Mouse (Mus musculus): Measurements from ENCODE around the gene Aldh1a1. TPM values are rescaled to one million over a fixed set of nuclear protein-coding genes. Genes with fewer than 3 reads are reported as not detected.

The Aldh1a1 gene
- polyA plus RNA-seq, 1 experiment from 2014 or later, result 23.5 TPM

DNA sequence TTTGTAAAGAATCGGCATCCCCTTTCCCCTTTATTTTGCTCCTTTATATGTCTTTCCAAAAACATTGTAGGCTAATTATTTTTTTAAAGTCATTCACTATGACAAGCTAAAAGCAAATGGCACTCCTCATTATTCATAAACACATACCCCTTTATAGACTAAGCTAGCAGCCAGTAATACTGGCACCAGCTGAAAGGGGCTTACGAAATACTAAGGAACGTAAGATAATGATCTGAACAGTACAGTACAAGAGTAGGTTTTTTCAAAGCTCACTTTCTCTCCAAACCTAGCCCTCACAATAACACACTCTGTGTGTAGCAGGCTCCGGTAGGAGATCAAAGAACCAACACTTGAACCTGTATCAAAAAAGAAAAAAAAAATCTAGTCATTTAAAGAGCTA lies 64.7 kb downstream of the Aldh1a1 start:
- no peak for DNase-seq (ENCODE audit: low spot score)
- H3K4me3 ChIP-seq (ENCODE audit: low read depth, low read length), result no peak overlapping the region
- no peaks in the 10 kb centered on the region for H3K9me3 ChIP-seq (replicated peaks; ENCODE audit: control insufficient read depth, low read length)
- no peak for ATAC-seq (replicated peaks; ENCODE audit: insufficient number of reproducible peaks, low FRiP score, low TSS enrichment, low read depth)
- H3K27me3 ChIP-seq (ENCODE audit: control insufficient read depth, insufficient read depth, low read length), result no peaks in the 10 kb centered on the region
- H3K4me2 ChIP-seq (ENCODE audit: low read depth, low read length), result no peak overlapping the region
- WGBS, result 84% methylated on average over 4 of the region's 4 CpGs
- no peak overlapping the region for H3K27ac ChIP-seq (replicated peaks; ENCODE audit: low read depth, low read length)
- no peak overlapping the region for H3K9ac ChIP-seq (replicated peaks; ENCODE audit: low read length)
- no peaks in the 10 kb centered on the region for H3K36me3 ChIP-seq (replicated peaks; ENCODE audit: control insufficient read depth, insufficient read depth, low read depth, low read length)
- H3K4me1 ChIP-seq (ENCODE audit: control insufficient read depth, insufficient read depth, low read length), result no peaks in the 10 kb centered on the region

DNA sequence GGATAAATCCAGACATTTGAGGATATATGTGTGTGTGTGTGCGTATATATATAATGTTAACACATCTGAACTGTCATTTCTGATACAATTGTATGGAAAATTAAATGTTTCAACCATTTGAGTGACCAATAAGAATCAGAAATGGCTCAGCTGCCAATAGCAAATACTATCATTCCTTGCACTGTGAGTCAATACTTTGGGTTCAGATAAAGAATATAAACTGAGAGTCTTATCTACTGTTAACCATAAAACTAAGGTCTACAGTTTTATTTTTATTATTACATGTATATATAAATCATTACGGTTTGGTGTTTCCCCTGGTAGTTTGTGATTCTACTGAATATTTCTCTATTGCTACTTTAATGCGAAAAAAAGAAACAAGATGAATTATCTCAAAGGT lies 65.6 kb downstream of the Aldh1a1 start:
- no peak overlapping the region for H3K27ac ChIP-seq (replicated peaks; ENCODE audit: low read depth, low read length)
- H3K9me3 ChIP-seq (replicated peaks; ENCODE audit: control insufficient read depth, low read length), result no peaks in the 10 kb centered on the region
- no peaks in the 10 kb centered on the region for H3K36me3 ChIP-seq (replicated peaks; ENCODE audit: control insufficient read depth, insufficient read depth, low read depth, low read length)
- no peak overlapping the region for H3K9ac ChIP-seq (replicated peaks; ENCODE audit: low read length)
- no peak for DNase-seq (ENCODE audit: low spot score)
- H3K4me1 ChIP-seq (ENCODE audit: control insufficient read depth, insufficient read depth, low read length), result no peaks in the 10 kb centered on the region
- no peak for ATAC-seq (replicated peaks; ENCODE audit: insufficient number of reproducible peaks, low FRiP score, low TSS enrichment, low read depth)
- no peak overlapping the region for H3K4me3 ChIP-seq (ENCODE audit: low read depth, low read length)
- H3K4me2 ChIP-seq (ENCODE audit: low read depth, low read length), result no peak overlapping the region
- H3K27me3 ChIP-seq (ENCODE audit: control insufficient read depth, insufficient read depth, low read length), result no peaks in the 10 kb centered on the region
- whole genome bisulfite sequencing, result 93% methylated on average over 3 of the region's 3 CpGs

DNA sequence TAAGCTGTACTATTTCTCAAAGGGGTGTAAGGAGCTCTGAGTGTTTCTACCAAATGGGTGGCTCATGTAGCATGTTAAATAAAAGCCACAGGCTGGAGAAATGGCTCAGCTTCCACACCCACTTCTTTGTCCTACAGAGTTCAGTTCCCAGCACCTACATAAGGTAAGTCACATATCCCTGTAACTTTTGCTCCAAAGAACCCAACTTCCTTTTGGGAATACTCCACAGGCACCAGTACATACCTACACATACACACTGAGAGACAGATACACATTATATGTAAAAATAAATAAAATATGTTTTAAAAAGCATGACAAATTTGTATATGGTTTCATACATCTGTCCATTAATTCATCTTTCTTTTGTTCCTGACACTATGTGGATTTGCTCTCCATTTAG lies 66.0 kb downstream of the Aldh1a1 start:
- no peak overlapping the region for H3K4me3 ChIP-seq (ENCODE audit: low read depth, low read length)
- no peaks in the 10 kb centered on the region for H3K9me3 ChIP-seq (replicated peaks; ENCODE audit: control insufficient read depth, low read length)
- no peak overlapping the region for H3K27ac ChIP-seq (replicated peaks; ENCODE audit: low read depth, low read length)
- no peaks in the 10 kb centered on the region for H3K27me3 ChIP-seq (ENCODE audit: control insufficient read depth, insufficient read depth, low read length)
- no peak for ATAC-seq (replicated peaks; ENCODE audit: insufficient number of reproducible peaks, low FRiP score, low TSS enrichment, low read depth)
- no peaks in the 10 kb centered on the region for H3K4me1 ChIP-seq (ENCODE audit: control insufficient read depth, insufficient read depth, low read length)
- H3K36me3 ChIP-seq (replicated peaks; ENCODE audit: control insufficient read depth, insufficient read depth, low read depth, low read length), result no peaks in the 10 kb centered on the region
- H3K9ac ChIP-seq (replicated peaks; ENCODE audit: low read length), result no peak overlapping the region
- H3K4me2 ChIP-seq (ENCODE audit: low read depth, low read length), result no peak overlapping the region
- DNase-seq (ENCODE audit: low spot score), result no peak

DNA sequence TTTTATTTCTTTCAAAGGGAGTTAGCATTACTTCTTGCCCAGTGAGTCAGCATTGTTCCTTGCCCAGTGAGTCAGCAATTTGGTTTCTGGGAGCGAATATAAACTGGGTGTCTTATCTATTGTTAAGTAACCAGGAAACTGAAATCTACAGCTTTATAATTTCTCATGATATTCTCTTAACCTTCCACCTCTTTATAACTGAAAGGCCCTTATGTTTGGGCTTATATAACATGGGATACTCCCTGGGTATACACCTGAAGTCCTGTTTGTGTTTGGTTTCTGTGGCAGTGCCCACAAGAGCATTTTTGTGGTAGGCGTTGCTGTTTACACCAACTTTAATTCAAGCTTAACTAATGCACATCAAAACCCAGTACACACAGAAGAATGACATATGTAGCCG lies 66.4 kb downstream of the Aldh1a1 start:
- Histone ChIP-seq H3K36me3 (replicated peaks; ENCODE audit: control insufficient read depth, insufficient read depth, low read depth, low read length) (no peaks in the 10 kb centered on the region), H3K27ac (replicated peaks; ENCODE audit: low read depth, low read length) (no peak overlapping the region), H3K4me2 (ENCODE audit: low read depth, low read length) (no peak overlapping the region), H3K27me3 (ENCODE audit: control insufficient read depth, insufficient read depth, low read length) (no peaks in the 10 kb centered on the region), H3K9me3 (replicated peaks; ENCODE audit: control insufficient read depth, low read length) (no peaks in the 10 kb centered on the region), H3K4me3 (ENCODE audit: low read depth, low read length) (no peak overlapping the region), H3K4me1 (ENCODE audit: control insufficient read depth, insufficient read depth, low read length) (no peaks in the 10 kb centered on the region), H3K9ac (replicated peaks; ENCODE audit: low read length) (no peak overlapping the region)
- ATAC-seq (replicated peaks; ENCODE audit: insufficient number of reproducible peaks, low FRiP score, low TSS enrichment, low read depth) (no peak), DNase-seq (ENCODE audit: low spot score) (no peak)
- WGBS, result 83% methylated on average over 3 of the region's 3 CpGs

DNA sequence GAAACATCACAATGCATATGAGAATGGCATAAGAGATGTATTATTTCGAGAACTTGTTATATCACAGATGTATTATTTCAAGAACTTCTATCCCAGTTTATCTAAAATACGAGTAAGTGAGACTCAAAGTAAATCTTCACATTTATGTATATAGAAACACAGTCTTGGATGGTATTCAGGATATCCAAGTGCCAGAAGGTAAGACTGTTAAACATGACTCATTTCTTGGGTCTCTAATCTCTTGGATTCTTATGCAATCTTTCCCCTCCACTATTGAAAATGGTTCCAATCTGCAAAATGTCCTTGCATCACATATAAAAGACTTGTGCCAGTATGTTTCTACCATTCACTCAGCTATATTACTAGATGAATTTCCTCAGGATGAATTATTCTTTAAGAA lies 67.4 kb downstream of the Aldh1a1 start:
- no peak for ATAC-seq (replicated peaks; ENCODE audit: insufficient number of reproducible peaks, low FRiP score, low TSS enrichment, low read depth)
- H3K4me2 ChIP-seq (ENCODE audit: low read depth, low read length), result no peak overlapping the region
- H3K9ac ChIP-seq (replicated peaks; ENCODE audit: low read length), result no peak overlapping the region
- H3K27me3 ChIP-seq (ENCODE audit: control insufficient read depth, insufficient read depth, low read length), result no peaks in the 10 kb centered on the region
- H3K4me1 ChIP-seq (ENCODE audit: control insufficient read depth, insufficient read depth, low read length), result no peaks in the 10 kb centered on the region
- H3K9me3 ChIP-seq (replicated peaks; ENCODE audit: control insufficient read depth, low read length), result no peaks in the 10 kb centered on the region
- H3K36me3 ChIP-seq (replicated peaks; ENCODE audit: control insufficient read depth, insufficient read depth, low read depth, low read length), result no peaks in the 10 kb centered on the region
- WGBS, result 73% methylated on average over 2 of the region's 2 CpGs
- H3K4me3 ChIP-seq (ENCODE audit: low read depth, low read length), result no peak overlapping the region
- H3K27ac ChIP-seq (replicated peaks; ENCODE audit: low read depth, low read length), result no peak overlapping the region
- no peak for DNase-seq (ENCODE audit: low spot score)

DNA sequence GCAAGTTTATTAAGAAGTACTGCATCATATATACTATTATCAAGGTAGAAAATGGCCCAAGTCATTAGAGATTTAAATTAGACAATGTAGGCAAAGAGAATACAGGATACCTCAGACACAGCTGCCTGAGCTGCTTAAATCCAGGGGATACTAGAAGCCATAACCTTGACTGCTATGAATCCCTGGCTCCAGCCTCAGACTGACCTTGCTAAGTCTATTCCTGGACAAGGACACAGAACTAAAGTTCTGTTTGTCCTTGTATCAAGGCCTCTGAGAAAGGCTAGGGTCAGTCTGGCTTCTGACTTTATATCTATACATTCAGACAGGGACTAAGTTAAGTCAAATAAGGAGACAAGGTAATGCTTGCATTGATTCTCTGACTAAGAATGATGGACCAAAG lies 69.9 kb downstream of the Aldh1a1 start:
- DNase-seq (ENCODE audit: low spot score) (no peak), ATAC-seq (replicated peaks; ENCODE audit: insufficient number of reproducible peaks, low FRiP score, low TSS enrichment, low read depth) (no peak)
- Histone ChIP-seq H3K36me3 (replicated peaks; ENCODE audit: control insufficient read depth, insufficient read depth, low read depth, low read length) (no peaks in the 10 kb centered on the region), H3K27ac (replicated peaks; ENCODE audit: low read depth, low read length) (no peak overlapping the region), H3K4me3 (ENCODE audit: low read depth, low read length) (no peak overlapping the region), H3K9ac (replicated peaks; ENCODE audit: low read length) (no peak overlapping the region), H3K4me2 (ENCODE audit: low read depth, low read length) (no peak overlapping the region), H3K4me1 (ENCODE audit: control insufficient read depth, insufficient read depth, low read length) (no peaks in the 10 kb centered on the region), H3K9me3 (replicated peaks; ENCODE audit: control insufficient read depth, low read length) (no peaks in the 10 kb centered on the region), H3K27me3 (ENCODE audit: control insufficient read depth, insufficient read depth, low read length) (no peaks in the 10 kb centered on the region)

DNA sequence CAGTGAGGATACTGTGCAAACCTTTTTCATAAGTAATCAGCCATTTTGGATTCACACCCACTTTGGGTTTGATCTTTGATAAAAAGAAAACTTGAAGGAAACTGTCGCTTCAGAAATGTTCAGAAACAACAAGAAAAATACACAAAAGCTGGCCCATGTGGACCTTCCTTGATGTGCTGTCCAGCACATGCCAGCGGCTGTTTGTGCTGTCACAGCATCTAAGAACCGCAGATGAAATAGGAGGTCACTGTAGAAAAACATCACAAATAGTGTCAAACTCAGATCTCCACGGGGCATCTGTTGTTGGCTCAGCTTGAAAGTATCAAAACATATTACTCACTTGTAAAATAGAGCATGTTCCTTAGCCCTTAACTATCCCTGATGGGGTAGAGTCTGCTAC lies 73.8 kb downstream of the Aldh1a1 start:
- ATAC-seq (replicated peaks; ENCODE audit: insufficient number of reproducible peaks, low FRiP score, low TSS enrichment, low read depth) (no peak), DNase-seq (ENCODE audit: low spot score) (no peak)
- Histone ChIP-seq H3K9ac (replicated peaks; ENCODE audit: low read length) (no peak overlapping the region), H3K27me3 (ENCODE audit: control insufficient read depth, insufficient read depth, low read length) (no peaks in the 10 kb centered on the region), H3K27ac (replicated peaks; ENCODE audit: low read depth, low read length) (no peak overlapping the region), H3K4me3 (ENCODE audit: low read depth, low read length) (no peak overlapping the region), H3K9me3 (replicated peaks; ENCODE audit: control insufficient read depth, low read length) (no peaks in the 10 kb centered on the region), H3K4me1 (ENCODE audit: control insufficient read depth, insufficient read depth, low read length) (no peaks in the 10 kb centered on the region), H3K4me2 (ENCODE audit: low read depth, low read length) (no peak overlapping the region), H3K36me3 (replicated peaks; ENCODE audit: control insufficient read depth, insufficient read depth, low read depth, low read length) (no peaks in the 10 kb centered on the region)
- WGBS, result 74% methylated on average over 4 of the region's 4 CpGs

DNA sequence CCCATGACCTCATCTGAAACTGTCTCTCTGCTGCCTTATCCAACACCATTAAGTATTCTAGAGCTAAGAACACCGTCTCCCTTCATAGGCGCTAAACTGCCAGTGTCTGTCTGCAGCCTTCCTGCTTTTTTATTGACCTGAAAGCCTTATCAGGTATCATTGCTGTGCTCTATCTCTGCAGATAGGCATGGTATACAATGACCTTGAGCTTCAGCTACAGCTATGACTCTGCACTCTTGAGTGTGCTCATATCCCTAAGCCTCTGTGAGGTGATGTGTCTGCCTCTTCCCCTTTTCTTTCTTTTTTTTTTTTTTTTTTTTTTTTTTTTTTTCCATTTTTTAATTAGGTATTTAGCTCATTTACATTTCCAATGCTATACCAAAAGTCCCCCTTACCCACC lies 74.5 kb downstream of the Aldh1a1 start:
- H3K4me3 ChIP-seq (ENCODE audit: low read depth, low read length), result no peak overlapping the region
- H3K9me3 ChIP-seq (replicated peaks; ENCODE audit: control insufficient read depth, low read length), result no peaks in the 10 kb centered on the region
- no peaks in the 10 kb centered on the region for H3K4me1 ChIP-seq (ENCODE audit: control insufficient read depth, insufficient read depth, low read length)
- no peaks in the 10 kb centered on the region for H3K36me3 ChIP-seq (replicated peaks; ENCODE audit: control insufficient read depth, insufficient read depth, low read depth, low read length)
- no peak for DNase-seq (ENCODE audit: low spot score)
- H3K27ac ChIP-seq (replicated peaks; ENCODE audit: low read depth, low read length), result no peak overlapping the region
- ATAC-seq (replicated peaks; ENCODE audit: insufficient number of reproducible peaks, low FRiP score, low TSS enrichment, low read depth), result no peak
- no peak overlapping the region for H3K9ac ChIP-seq (replicated peaks; ENCODE audit: low read length)
- H3K27me3 ChIP-seq (ENCODE audit: control insufficient read depth, insufficient read depth, low read length), result no peaks in the 10 kb centered on the region
- no peak overlapping the region for H3K4me2 ChIP-seq (ENCODE audit: low read depth, low read length)
- WGBS, result 98% methylated on average over 2 of the region's 2 CpGs

DNA sequence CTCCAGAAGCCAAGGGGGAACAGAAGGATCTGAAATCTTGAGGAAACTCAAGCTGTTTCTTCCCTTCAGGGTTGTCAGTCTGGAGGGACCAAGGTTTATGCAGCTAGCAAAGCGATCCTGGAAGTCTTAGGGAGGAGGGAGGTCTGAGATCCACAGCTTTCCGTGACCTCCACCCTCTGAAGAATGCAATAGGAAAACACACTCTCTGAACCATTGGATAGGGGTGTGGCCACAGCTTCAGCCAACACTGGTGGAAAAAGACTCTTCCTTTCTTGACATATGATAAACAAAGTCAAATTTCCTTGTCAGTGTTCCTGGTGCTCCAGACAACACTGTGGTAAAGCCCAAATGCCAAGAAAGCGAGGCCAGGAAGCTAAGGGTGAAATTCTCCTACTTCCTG lies 84.5 kb downstream of the Aldh1a1 start:
- Histone ChIP-seq H3K9ac (replicated peaks; ENCODE audit: low read length) (no peak overlapping the region), H3K36me3 (replicated peaks; ENCODE audit: control insufficient read depth, insufficient read depth, low read depth, low read length) (no peaks in the 10 kb centered on the region), H3K4me1 (ENCODE audit: control insufficient read depth, insufficient read depth, low read length) (no peaks in the 10 kb centered on the region), H3K27ac (replicated peaks; ENCODE audit: low read depth, low read length) (no peak overlapping the region), H3K9me3 (replicated peaks; ENCODE audit: control insufficient read depth, low read length) (no peaks in the 10 kb centered on the region), H3K4me3 (ENCODE audit: low read depth, low read length) (no peak overlapping the region), H3K27me3 (ENCODE audit: control insufficient read depth, insufficient read depth, low read length) (no peaks in the 10 kb centered on the region), H3K4me2 (ENCODE audit: low read depth, low read length) (no peak overlapping the region)
- no peak for DNase-seq (ENCODE audit: low spot score)
- ATAC-seq (replicated peaks; ENCODE audit: insufficient number of reproducible peaks, low FRiP score, low TSS enrichment, low read depth), result no peak
- 63% methylated on average over 3 of the region's 3 CpGs for WGBS

Data from embryonic facial prominence, embryonic 11.5 days (tissue).